9 mouse cellular contexts compared by ENCODE assay signal in the genomic region with DNA sequence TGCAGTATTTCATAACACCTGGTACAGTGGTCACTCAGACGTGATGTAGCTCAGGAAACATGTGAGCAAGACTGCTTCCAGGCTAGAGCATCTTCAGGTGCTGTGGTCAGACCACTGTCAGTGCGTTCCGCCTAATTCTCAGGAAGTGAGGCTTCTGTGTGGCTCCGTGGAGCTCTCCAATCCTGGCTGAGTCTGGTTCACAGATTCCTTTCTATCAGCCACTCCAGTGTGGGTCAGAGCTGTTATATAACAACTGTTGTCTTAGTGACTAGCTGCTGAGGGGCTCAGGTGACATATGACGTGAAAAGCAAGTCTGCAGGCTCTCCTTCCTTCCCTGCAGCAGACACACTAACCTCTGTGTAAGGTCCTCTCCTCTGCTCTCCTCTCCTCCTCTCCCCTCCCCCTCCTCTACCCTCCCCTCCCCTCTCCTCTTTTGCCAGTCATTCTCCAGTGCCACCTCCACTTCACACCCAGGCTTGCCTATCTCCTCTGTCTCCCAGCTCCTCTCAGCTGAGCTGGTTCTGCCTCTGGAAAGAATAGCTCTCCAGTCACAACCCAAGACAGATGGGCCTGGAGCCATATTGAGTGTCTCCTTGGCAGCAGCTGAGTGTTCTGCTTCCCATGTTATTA. TPM values are rescaled to one million over a fixed set of nuclear protein-coding genes. Genes with fewer than 3 reads are reported as not detected.
DNase-seq lines count a peak whose midpoint lies in the region; ATAC-seq lines count a peak whose summit lies in the region.
"Had no signal": no experiment of that assay in that cellular context is flagged by ENCODE, and none has a peak within 500 bp of the region (broad histone marks: within the 10 kb centered on the region; RNA-seq: fewer than 3 reads in every experiment).

No protein-coding gene starts in this region.

- peaks cover 6% of the 10 kb centered on the region; the same call in 1 of the 2 replicates for H3K4me1 ChIP-seq in kidney, embryonic 16.5 days (ENCODE audit: insufficient read depth, low read length)

- no peaks in the 10 kb centered on the region for H3K27me3 ChIP-seq in kidney, embryonic 16.5 days (ENCODE audit: insufficient read depth, low read length)
- H3K27me3 ChIP-seq: forebrain, embryonic 15.5 days had no signal

- no peaks in the 10 kb centered on the region for H3K36me3 ChIP-seq in kidney, embryonic 16.5 days (ENCODE audit: insufficient read depth, low read length)
- H3K36me3 ChIP-seq: forebrain, embryonic 15.5 days had no signal

- no peak overlapping the region for H3K4me3 ChIP-seq in kidney, embryonic 16.5 days (ENCODE audit: low read length)
- H3K4me3 ChIP-seq: forebrain, embryonic 15.5 days had no signal

- no peaks in the 10 kb centered on the region for H3K9me3 ChIP-seq in kidney, embryonic 16.5 days (ENCODE audit: low read length)
- H3K9me3 ChIP-seq: forebrain, embryonic 15.5 days had no signal

- 0 out of 2 replicates have a peak, but pooled peaks have one; percentile 7 for ATAC-seq in kidney, embryonic 16.5 days (ENCODE audit: low FRiP score, low TSS enrichment)
- ATAC-seq: forebrain, embryonic 15.5 days had no signal

- no peak overlapping the region for H3K27ac ChIP-seq in kidney, embryonic 16.5 days (ENCODE audit: low read length)
- H3K27ac ChIP-seq: forebrain, embryonic 15.5 days had no signal

- no peak for DNase-seq in kidney, postnatal 36 days
- DNase-seq in T-cell, adult 2 months (ENCODE audit: low spot score) = peak; percentile 61
- peak; percentile 46 for DNase-seq in induced T-regulatory cell, adult 2 months (ENCODE audit: low read depth)
- peak; percentile 62 to 67 for DNase-seq in right cerebral cortex, postnatal 10 days (ENCODE audit: low spot score in 2 of 2)
- DNase-seq in adrenal gland, postnatal 36 days = no peak
- no peak for DNase-seq in spleen, adult 18-20 months
- DNase-seq in c-Kit-positive CD71-positive TER-119-positive erythroid progenitor cells, embryonic 14.5 days (ENCODE audit: low spot score) = no peak

- WGBS in kidney, embryonic 16.5 days = 52% methylated on average over 5 of the region's 5 CpGs

- no peak overlapping the region for H3K4me2 ChIP-seq in kidney, embryonic 16.5 days (replicated peaks; ENCODE audit: low read depth, low read length)
- H3K4me2 ChIP-seq: forebrain, embryonic 15.5 days had no signal

- no peak overlapping the region for H3K9ac ChIP-seq in kidney, embryonic 16.5 days (replicated peaks; ENCODE audit: low read length)
- H3K9ac ChIP-seq: forebrain, embryonic 15.5 days had no signal

RNA-seq across cellular contexts. Expression of gene Dtnb, which starts 23.5 kb away (rescaled TPM):
- 40.7 and 45.5 TPM in 2 replicates for polyA plus RNA-seq in kidney, embryonic 16.5 days (2015; fragmentation: Nextera tagmentation; extraction: Ambion mirVana)
- total RNA-seq in adrenal gland, postnatal 36 days (2021) = 10 to 100 TPM; 30.1 to 43.3 TPM

Comparison
In these comparisons a context has a peak if more than half of its experiments do, and no peak if none do; other contexts are left out.
1. DNase-seq: peak in T-cell, adult 2 months (single experiment), induced T-regulatory cell, adult 2 months (single experiment) and right cerebral cortex, postnatal 10 days (2 of 2); none in kidney, postnatal 36 days (0 of 2), adrenal gland, postnatal 36 days (0 of 2), spleen, adult 18-20 months (0 of 2) and c-Kit-positive CD71-positive TER-119-positive erythroid progenitor cells, embryonic 14.5 days (single experiment).